Comparison of ENCODE assay signal across 18 mouse cellular contexts in the genomic region with DNA sequence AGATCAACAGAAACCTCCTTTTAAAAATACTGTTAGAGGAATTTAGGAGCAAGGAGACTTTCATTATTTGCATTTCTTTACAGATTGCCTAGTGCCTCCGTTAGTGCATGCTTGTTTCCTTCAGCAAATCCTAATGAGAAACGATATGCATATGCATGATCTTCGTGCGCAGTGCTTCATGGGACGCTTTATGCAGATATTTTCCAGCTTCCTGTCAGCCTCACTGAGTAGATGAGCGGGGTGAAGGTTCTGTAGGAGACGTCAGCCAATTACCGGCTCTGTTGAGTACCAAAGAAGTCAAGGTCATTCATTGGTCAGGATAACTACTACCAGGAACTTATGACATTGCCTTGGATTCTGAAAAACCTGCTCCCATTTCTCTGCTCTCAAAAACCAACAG.
DNase-seq lines count a peak whose midpoint lies in the region; ATAC-seq and TF ChIP-seq lines count a peak whose summit lies in the region.
"Had no signal": no experiment of that assay in that cellular context is flagged by ENCODE, and none has a peak within 500 bp of the region (broad histone marks: within the 10 kb centered on the region; RNA-seq: fewer than 3 reads in every experiment).

No protein-coding gene starts in this region.

- no peaks in the 10 kb centered on the region for H3K27me3 ChIP-seq in forebrain, postnatal 0 days (ENCODE audit: insufficient read depth, low read length)
- H3K27me3 ChIP-seq in midbrain, embryonic 15.5 days (replicated peaks), result no peaks in the 10 kb centered on the region
- no peaks in the 10 kb centered on the region for H3K27me3 ChIP-seq in limb, embryonic 10.5 days (ENCODE audit: low read depth, poor library complexity, severe bottlenecking)
- H3K27me3 ChIP-seq: intestine, embryonic 15.5 days had no signal

- H3K9ac ChIP-seq in forebrain, postnatal 0 days, result no peak overlapping the region
- H3K9ac ChIP-seq in midbrain, embryonic 15.5 days, result no peak overlapping the region
- H3K9ac ChIP-seq: intestine, embryonic 15.5 days; lung, embryonic 14.5 days had no signal

- no peaks in the 10 kb centered on the region for H3K36me3 ChIP-seq in forebrain, postnatal 0 days (ENCODE audit: insufficient read depth)
- H3K36me3 ChIP-seq in midbrain, embryonic 15.5 days (replicated peaks), result no peaks in the 10 kb centered on the region
- H3K36me3 ChIP-seq in limb, embryonic 10.5 days, result no peaks in the 10 kb centered on the region
- H3K36me3 ChIP-seq: embryonic facial prominence, embryonic 10.5 days; heart, embryonic 10.5 days; intestine, embryonic 15.5 days had no signal

- H3K4me3 ChIP-seq in forebrain, postnatal 0 days (ENCODE audit: low read depth, low read length), result peak overlapping the region; percentile 1; the same call in 1 of the 2 replicates
- H3K4me3 ChIP-seq in midbrain, embryonic 15.5 days, result no peak overlapping the region
- H3K4me3 ChIP-seq in limb, embryonic 10.5 days, result no peak overlapping the region
- H3K4me3 ChIP-seq: embryonic facial prominence, embryonic 10.5 days; heart, embryonic 10.5 days; intestine, embryonic 15.5 days had no signal

- WGBS in forebrain, postnatal 0 days, result 25% methylated on average over 8 of the region's 8 CpGs
- WGBS in midbrain, embryonic 15.5 days, result 51% methylated on average over 8 of the region's 8 CpGs
- WGBS in limb, embryonic 10.5 days, result 78% methylated on average over 8 of the region's 8 CpGs

- no peak overlapping the region for H3K27ac ChIP-seq in forebrain, postnatal 0 days (ENCODE audit: low read depth, low read length)
- no peak overlapping the region for H3K27ac ChIP-seq in midbrain, embryonic 15.5 days
- H3K27ac ChIP-seq in limb, embryonic 10.5 days, result no peak overlapping the region
- H3K27ac ChIP-seq: embryonic facial prominence, embryonic 10.5 days; heart, embryonic 10.5 days; intestine, embryonic 15.5 days had no signal

- peak; percentile 90 for ATAC-seq in forebrain, postnatal 0 days
- peak; percentile 63; the same call in 1 of the 2 replicates for ATAC-seq in midbrain, embryonic 15.5 days (replicated peaks)
- ATAC-seq: intestine, embryonic 15.5 days had no signal

- peak overlapping the region; percentile 39 for H3K4me2 ChIP-seq in forebrain, postnatal 0 days (ENCODE audit: low read depth)
- H3K4me2 ChIP-seq in midbrain, embryonic 15.5 days, result peak overlapping the region; percentile 22
- H3K4me2 ChIP-seq: intestine, embryonic 15.5 days; lung, embryonic 14.5 days had no signal

- no peaks in the 10 kb centered on the region for H3K4me1 ChIP-seq in forebrain, postnatal 0 days (ENCODE audit: insufficient read depth)
- 0 out of 2 replicates have a peak, but pooled peaks cover 3% of the 10 kb centered on the region for H3K4me1 ChIP-seq in midbrain, embryonic 15.5 days
- no peaks in the 10 kb centered on the region for H3K4me1 ChIP-seq in limb, embryonic 10.5 days
- H3K4me1 ChIP-seq: heart, embryonic 10.5 days; intestine, embryonic 15.5 days had no signal

- no peak for TF ChIP-seq CTCF in forebrain, postnatal 0 days (IDR thresholded peaks at IDR 0.05; ENCODE audit: low read depth)

- peak; percentile 2 for DNase-seq in right cerebral cortex, adult 18-20 months
- DNase-seq in right cerebral cortex, adult 2 months (ENCODE audit: low spot score in 2 of 2), result no peak
- DNase-seq in forebrain, postnatal 0 days, result peak; percentile 56
- DNase-seq in adrenal gland, postnatal 10 days, result no peak
- no peak for DNase-seq in spleen, postnatal 36 days (ENCODE audit: low spot score in 2 of 2)
- no peak for DNase-seq in limb, embryonic 10.5 days (ENCODE audit: low spot score)
- DNase-seq: cerebellum, adult 11-12 months; gastrocnemius, postnatal 36 days; heart, postnatal 10 days; layer of hippocampus, postnatal 36 days; lung, embryonic 14.5 days; lung, postnatal 4 days; right cerebral cortex, postnatal 14 days; thymus, postnatal 14 days had no signal

- no peaks in the 10 kb centered on the region for H3K9me3 ChIP-seq in forebrain, postnatal 0 days (ENCODE audit: low read length)
- H3K9me3 ChIP-seq in midbrain, embryonic 15.5 days, result no peaks in the 10 kb centered on the region
- no peaks in the 10 kb centered on the region for H3K9me3 ChIP-seq in limb, embryonic 10.5 days (replicated peaks)
- H3K9me3 ChIP-seq: embryonic facial prominence, embryonic 10.5 days; heart, embryonic 10.5 days; intestine, embryonic 15.5 days had no signal

Comparison
In these comparisons a context has a peak if more than half of its experiments do, and no peak if none do; other contexts are left out.
1. DNase-seq: peak in right cerebral cortex, adult 18-20 months (single experiment) and forebrain, postnatal 0 days (single experiment); none in right cerebral cortex, adult 2 months (0 of 2), adrenal gland, postnatal 10 days (single experiment), spleen, postnatal 36 days (0 of 2) and limb, embryonic 10.5 days (single experiment).